Mouse (Mus musculus): ENCODE data around the gene Olfr1290.

The Olfr1290 gene

GRCm38 (mm10) chr2:111493729-111494128 is at the start of gene Olfr1290:
Gene Olfr1290, minus strand, starts transcription at chr2:111493829.
- no peak for DNase-seq (ENCODE audit: extremely low spot score, low read depth, low spot score)

GRCm38 (mm10) chr2:111540191-111540590 is 46.6 kb upstream of the Olfr1290 start, which contains the start of gene Olfr1294:
Gene Olfr1294, minus strand, starts transcription at chr2:111540291.
- DNase-seq (ENCODE audit: extremely low spot score, low read depth, low spot score), result no peak

GRCm38 (mm10) chr2:111524903-111525302 is 31.3 kb upstream of the Olfr1290 start, which contains the start of gene Olfr1293-ps:
Gene Olfr1293-ps, plus strand, starts transcription at chr2:111525203.
- no peak for DNase-seq (ENCODE audit: extremely low spot score, low read depth, low spot score)

GRCm38 (mm10) chr2:111517451-111517850 is 23.8 kb upstream of the Olfr1290 start:
- no peak for DNase-seq (ENCODE audit: extremely low spot score, low read depth, low spot score)

GRCm38 (mm10) chr2:111496880-111497279 is 3.3 kb upstream of the Olfr1290 start, which contains the start of gene Olfr1291-ps1:
Gene Olfr1291-ps1, plus strand, starts transcription at chr2:111497180.
- no peak for DNase-seq (ENCODE audit: extremely low spot score, low read depth, low spot score)

- no peak for DNase-seq (ENCODE audit: extremely low spot score, low read depth, low spot score)
These were observed 13.1 kb downstream of the Olfr1290 start, which contains the start of gene Olfr1289 for GRCm38 (mm10) chr2:111480519-111480918. Gene Olfr1289, plus strand, starts transcription at chr2:111480819.

GRCm38 (mm10) chr2:111473801-111474200 is 19.8 kb downstream of the Olfr1290 start, which contains the start of gene Olfr1288:
Gene Olfr1288, plus strand, starts transcription at chr2:111474101.
- DNase-seq (ENCODE audit: extremely low spot score, low read depth, low spot score), result no peak

GRCm38 (mm10) chr2:111448842-111449241 is 44.8 kb downstream of the Olfr1290 start, which contains the start of gene Olfr1287:
Gene Olfr1287, plus strand, starts transcription at chr2:111449142.
- DNase-seq (ENCODE audit: extremely low spot score, low read depth, low spot score), result no peak

Measured in hindlimb bud, embryonic 11.5 days (tissue).